Mouse (Mus musculus): ENCODE data around the gene 1810009J06Rik. TPM values are rescaled to one million over a fixed set of nuclear protein-coding genes. Genes with fewer than 3 reads are reported as not detected.

Gene 1810009J06Rik
- not detected for polyA plus RNA-seq (2017; shearing (Covaris generic))

DNA sequence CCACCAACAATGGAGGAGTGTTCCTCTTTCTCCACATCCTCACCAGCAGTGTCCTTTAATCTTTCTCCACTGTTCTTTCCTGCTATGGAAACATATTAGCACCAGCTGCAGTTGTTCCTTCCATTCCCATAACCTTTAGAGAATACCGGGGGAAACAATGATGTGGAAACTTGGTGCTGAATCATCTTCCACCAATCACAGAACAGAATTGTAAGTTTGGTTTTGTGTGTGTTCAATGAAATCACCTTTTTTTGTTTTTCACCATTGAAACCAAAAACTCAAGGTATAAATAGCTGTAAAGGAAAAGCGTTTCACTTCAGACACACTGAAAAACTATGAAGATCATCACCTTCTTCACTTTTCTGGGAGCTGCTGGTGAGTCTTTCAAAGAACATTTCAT is at the start of gene 1810009J06Rik:
Gene 1810009J06Rik (plus strand): TSS at position 301 of the 400 bp plus-strand sequence.

DNA sequence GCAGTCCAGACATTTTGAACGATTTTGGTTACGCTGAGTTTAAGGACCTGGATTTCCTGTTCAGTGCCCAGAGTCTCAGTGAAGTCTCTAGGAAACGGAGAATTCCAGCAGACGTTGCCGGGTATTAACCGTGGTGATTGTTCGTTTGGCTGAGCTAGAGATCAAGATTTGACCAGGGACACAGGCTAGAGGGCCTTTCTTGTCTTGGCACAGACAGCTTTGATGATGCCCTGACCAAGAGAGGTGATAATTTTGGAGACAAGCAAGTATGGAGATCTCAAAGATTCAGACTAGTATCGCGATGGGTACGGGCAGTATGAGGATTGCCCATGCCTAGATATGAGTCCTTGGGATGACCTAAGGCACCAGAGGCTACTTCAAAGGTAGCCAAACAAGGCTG is 24.1 kb upstream of the 1810009J06Rik start, which contains the start of gene 1700074P13Rik:
Gene 1700074P13Rik (minus strand): TSS at position 101 of the 400 bp plus-strand sequence.

DNA sequence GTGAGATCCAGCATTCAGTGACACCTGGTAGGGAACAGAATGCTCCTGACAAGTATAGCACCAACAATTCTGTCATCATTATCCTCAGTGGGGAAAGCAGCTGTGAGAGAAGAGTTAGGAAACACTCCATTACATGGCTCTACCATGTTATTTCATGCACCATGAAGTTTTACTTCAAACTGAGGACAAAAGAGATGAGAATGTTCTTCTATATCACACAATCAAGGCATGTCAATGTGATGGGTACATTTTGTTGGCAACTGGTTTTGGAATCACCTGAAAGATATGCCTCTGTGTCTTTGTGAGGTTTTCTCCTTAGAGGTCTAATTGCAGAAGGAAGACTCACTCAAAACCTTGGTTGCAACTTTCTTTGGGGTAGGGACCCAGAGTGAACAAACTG is 12.8 kb upstream of the 1810009J06Rik start, which contains the start of gene Gm4744:
Gene Gm4744 (minus strand): TSS at position 101 of the 400 bp plus-strand sequence.

DNA sequence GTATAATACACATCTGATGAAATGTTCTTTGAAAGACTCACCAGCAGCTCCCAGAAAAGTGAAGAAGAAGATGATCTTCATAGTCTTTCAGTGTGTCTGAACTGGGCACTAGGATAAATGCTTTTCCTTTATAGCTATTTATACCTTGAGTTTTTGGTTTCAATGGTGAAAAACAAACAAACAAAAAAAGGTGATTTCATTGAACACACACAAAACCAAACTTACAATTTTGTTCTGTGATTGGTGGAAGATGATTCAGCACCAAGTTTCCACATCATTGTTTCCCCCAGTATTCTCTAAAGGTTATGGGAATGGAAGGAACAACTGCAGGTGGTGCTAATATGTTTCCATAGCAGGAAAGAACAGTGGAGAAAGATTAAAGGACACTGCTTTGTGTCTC is 34.8 kb downstream of the 1810009J06Rik start, which contains the start of gene Gm2663:
Gene Gm2663 (minus strand): TSS at position 101 of the 400 bp plus-strand sequence.

Other genes starting within 250 kb of the 1810009J06Rik start
- not detected for gene Moxd2, start 77.3 kb upstream of the 1810009J06Rik start, polyA plus RNA-seq (2017; shearing (Covaris generic))
- not detected for gene Prss58, start 64.4 kb upstream of the 1810009J06Rik start, polyA plus RNA-seq (2017; shearing (Covaris generic))
- not detected for gene 1700074P13Rik, start 24.2 kb upstream of the 1810009J06Rik start, polyA plus RNA-seq (2017; shearing (Covaris generic))
- gene Gm4744, start 12.9 kb upstream of the 1810009J06Rik start, polyA plus RNA-seq (2017; shearing (Covaris generic)), result not detected
- gene Gm2663, start 34.7 kb downstream of the 1810009J06Rik start, polyA plus RNA-seq (2017; shearing (Covaris generic)), result 1.8 TPM
- gene 2210010C04Rik, start 70.8 kb downstream of the 1810009J06Rik start, polyA plus RNA-seq (2017; shearing (Covaris generic)), result not detected

All from effector memory CD4-positive, alpha-beta T cell, adult 5 months (primary cell).